Mouse (Mus musculus) hindbrain, postnatal 0 days (tissue): ENCODE data around the gene Gm45837. TPM values are rescaled to one million over a fixed set of nuclear protein-coding genes. Genes with fewer than 3 reads are reported as not detected.

Experiments used
- ATAC-seq: fragments of 200-750 bp; cut with Nextera tagmentation; 2 replicates; pipeline ENCODE4 v1.8.0; 2017; ENCODE audit warnings: mild to moderate bottlenecking, moderate TSS enrichment, moderate library complexity
- DNase-seq: peaks from one replicate; pipeline ENCODE4 v3.0.0-alpha.2; 2015; ENCODE audit warnings: low spot score
- H3K27ac ChIP-seq: fragments of 300-500 bp; sonication (generic); 2 replicates; pipeline ENCODE4 v1.5.1; 2014; ENCODE audit warnings: mild to moderate bottlenecking
- H3K27me3 ChIP-seq: fragments of 300-500 bp; sonication (generic); 2 replicates; pipeline ENCODE4 v1.6.1; 2014; ENCODE audit warnings: low read length, mixed read lengths; ENCODE audit not compliant: insufficient read depth
- H3K36me3 ChIP-seq: fragments of 300-500 bp; sonication (generic); 2 replicates; pipeline ENCODE4 v1.6.1; 2014; ENCODE audit warnings: low read length, mixed read lengths; ENCODE audit not compliant: insufficient read depth
- H3K4me1 ChIP-seq: fragments of 300-500 bp; sonication (generic); 2 replicates; pipeline ENCODE4 v1.6.1; 2014; ENCODE audit warnings: antibody characterized with exemption, low read length, mixed read lengths; ENCODE audit not compliant: insufficient read depth
- H3K4me2 ChIP-seq: fragments of 300-500 bp; sonication (generic); 2 replicates; pipeline ENCODE4 v1.6.1; 2014; ENCODE audit warnings: low read depth, mild to moderate bottlenecking, low read length, moderate library complexity, mixed read lengths
- H3K4me3 ChIP-seq: fragments of 300-500 bp; sonication (generic); 2 replicates; pipeline ENCODE4 v1.5.1; 2014; ENCODE audit warnings: low read length
- H3K9ac ChIP-seq: fragments of 300-500 bp; sonication (generic); replicated peaks from 2 replicates; pipeline ENCODE4 v1.6.1; 2014; ENCODE audit warnings: mild to moderate bottlenecking, low read length, moderate library complexity, mixed read lengths
- H3K9me3 ChIP-seq: fragments of 300-500 bp; sonication (generic); 2 replicates; pipeline ENCODE4 v1.6.1; 2016; ENCODE audit warnings: low read length, mixed read lengths
- CTCF ChIP-seq: IDR thresholded peaks from 2 replicates; pipeline ENCODE4 v1.5.1; 2016; ENCODE audit warnings: antibody characterized with exemption, control low read depth, low read depth
- WGBS: fragments of 180-500 bp; shearing (Covaris S2); extraction: QIAGEN DNeasy Blood & Tissue Kit; methylation state at CpG from one replicate; pipeline ENCODE4 v1.1.7; 2014; 5-methylcytosine and 5-hydroxymethylcytosine counted together
- polyA plus RNA-seq: library from polyadenylated mRNA; unstranded; fragments of >200 nt; fragmentation: Nextera tagmentation; extraction: Ambion mirVana; gene quantifications from 2 replicates; pipeline ENCODE4 v1.2.1, GENCODE M21; 2015
- total RNA-seq: library from RNA; depleted of rRNA; stranded (reverse); fragments of >200 nt; gene quantifications from 2 replicates; pipeline ENCODE4 v1.2.3, GENCODE M21; 2014

Gm45837 gene
- total and polyA plus RNA-seq, 2 experiments from 2014 or later, result not detected

DNA sequence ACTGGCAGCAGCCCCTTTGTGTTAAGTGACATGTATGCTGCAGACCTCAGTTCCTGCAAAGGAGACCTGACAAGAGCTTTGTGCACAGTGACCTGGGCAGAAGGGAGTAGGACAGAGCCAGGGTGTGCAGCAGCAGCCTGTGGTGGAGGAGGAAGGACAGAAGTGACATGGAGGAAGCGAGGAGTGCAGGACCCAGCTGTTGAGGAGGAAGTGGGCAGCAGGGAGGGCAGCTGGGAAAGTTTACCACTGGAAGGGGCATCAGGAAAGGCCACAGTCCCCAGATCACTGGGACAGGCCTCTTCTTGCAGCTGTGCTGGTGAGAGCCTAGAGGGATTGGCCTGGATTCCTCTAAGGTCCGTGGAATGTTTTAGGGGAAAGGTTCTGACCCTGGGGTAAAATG, 31.0 kb upstream of the Gm45837 start:
- no peak for TF ChIP-seq CTCF
- ATAC-seq, result no peak

GRCm38 (mm10) chr7:101381512-101381911, 29.2 kb upstream of the Gm45837 start:
- no peaks in the 10 kb centered on the region for H3K27me3 ChIP-seq
- no peaks in the 10 kb centered on the region for H3K36me3 ChIP-seq
- DNase-seq (no peak), ATAC-seq (no peak)
- no peaks in the 10 kb centered on the region for H3K4me1 ChIP-seq
- no peak overlapping the region for H3K4me2 ChIP-seq
- no peaks in the 10 kb centered on the region for H3K9me3 ChIP-seq
- no peak for TF ChIP-seq CTCF
- WGBS, result 72% methylated on average over 6 of the region's 6 CpGs
- no peak overlapping the region for H3K27ac ChIP-seq
- no peak overlapping the region for H3K9ac ChIP-seq
- H3K4me3 ChIP-seq, result no peak overlapping the region

More for the DNA sequence above, 31.0 kb upstream of the Gm45837 start:
- Histone ChIP-seq H3K36me3 (no peaks in the 10 kb centered on the region), H3K4me2 (no peak overlapping the region), H3K27ac (no peak overlapping the region), H3K27me3 (no peaks in the 10 kb centered on the region), H3K4me3 (no peak overlapping the region), H3K4me1 (no peaks in the 10 kb centered on the region), H3K9ac (no peak overlapping the region), H3K9me3 (no peaks in the 10 kb centered on the region)
- WGBS, result 69% methylated on average over 2 of the region's 2 CpGs
- no peak for DNase-seq

DNA sequence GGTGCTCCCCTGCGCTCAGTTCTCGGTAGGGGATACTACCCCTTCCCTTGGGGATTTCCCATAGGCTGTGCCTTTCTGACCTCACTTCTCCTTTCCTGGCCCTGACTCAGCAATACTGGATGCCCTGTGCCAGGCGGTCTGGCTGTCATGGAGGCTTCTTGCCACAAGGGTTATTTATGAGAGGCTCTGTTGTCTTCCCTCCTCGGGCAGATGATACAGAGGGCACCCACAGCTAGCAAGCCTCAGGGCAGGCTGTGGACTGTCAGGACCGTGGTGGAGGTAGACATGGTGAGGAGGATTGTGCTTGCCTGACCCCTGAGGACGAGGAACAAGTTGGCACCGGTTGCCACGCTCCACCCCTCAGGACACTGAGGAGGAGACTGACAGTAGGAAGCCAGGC, 28.3 kb upstream of the Gm45837 start:
- no peaks in the 10 kb centered on the region for H3K9me3 ChIP-seq
- DNase-seq (no peak), ATAC-seq (peak; percentile 45; the same call in 1 of the 2 replicates)
- no peaks in the 10 kb centered on the region for H3K27me3 ChIP-seq
- no peak overlapping the region for H3K4me2 ChIP-seq
- TF ChIP-seq CTCF, result no peak
- H3K36me3 ChIP-seq, result no peaks in the 10 kb centered on the region
- no peaks in the 10 kb centered on the region for H3K4me1 ChIP-seq
- no peak overlapping the region for H3K27ac ChIP-seq
- no peak overlapping the region for H3K4me3 ChIP-seq
- no peak overlapping the region for H3K9ac ChIP-seq
- WGBS, result 56% methylated on average over 8 of the region's 8 CpGs

DNA sequence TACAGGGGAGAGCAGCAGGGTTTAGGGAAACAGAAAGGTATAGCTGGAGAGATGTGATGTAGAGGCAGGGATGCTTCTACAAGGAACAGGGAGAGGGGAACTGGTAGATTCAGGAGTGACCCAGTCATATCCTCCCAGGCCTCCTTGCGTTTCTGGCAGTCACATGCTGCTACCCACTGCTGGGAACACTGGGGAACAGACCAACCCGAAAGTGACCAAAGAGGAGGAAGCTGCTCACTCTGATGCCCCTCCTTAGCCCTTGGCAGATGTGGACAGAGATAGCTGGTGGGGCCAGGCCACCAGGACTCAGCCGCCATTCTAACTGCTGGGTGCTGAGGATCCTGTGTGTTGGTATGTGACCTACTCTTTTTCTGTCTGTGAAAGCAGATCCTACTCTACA, 26.9 kb upstream of the Gm45837 start:
- Histone ChIP-seq H3K27me3 (no peaks in the 10 kb centered on the region), H3K4me2 (no peak overlapping the region), H3K9ac (no peak overlapping the region), H3K9me3 (no peaks in the 10 kb centered on the region), H3K4me1 (no peaks in the 10 kb centered on the region), H3K4me3 (no peak overlapping the region), H3K36me3 (no peaks in the 10 kb centered on the region), H3K27ac (no peak overlapping the region)
- no peak for TF ChIP-seq CTCF
- ATAC-seq (no peak), DNase-seq (no peak)
- 80% methylated on average over 3 of the region's 3 CpGs for WGBS

GRCm38 (mm10) chr7:101384931-101385330, 25.8 kb upstream of the Gm45837 start:
- ATAC-seq (no peak), DNase-seq (no peak)
- 64% methylated on average over 10 of the region's 10 CpGs for WGBS

DNA sequence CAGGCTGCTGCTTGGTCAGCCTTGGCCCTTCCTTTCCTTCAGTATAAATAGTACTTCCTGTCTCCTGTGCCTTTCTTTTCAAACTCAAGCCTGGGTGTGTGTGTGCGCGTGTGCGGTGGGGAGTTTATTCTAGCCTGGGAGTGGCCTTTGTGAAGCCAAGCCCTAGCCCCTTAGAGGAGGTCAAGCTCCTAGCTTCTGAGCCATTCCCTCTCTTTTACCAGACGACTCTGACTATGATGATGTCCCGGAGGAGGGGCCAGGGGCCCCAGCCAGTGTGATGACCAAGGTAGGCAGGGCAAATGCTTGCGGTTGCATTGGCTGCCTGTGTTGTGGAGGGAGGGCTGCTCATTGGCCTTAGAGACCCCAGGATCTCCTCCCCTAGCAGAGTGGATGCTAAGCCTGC, 25.4 kb upstream of the Gm45837 start:
- Histone ChIP-seq H3K4me3 (no peak overlapping the region), H3K27ac (no peak overlapping the region), H3K9me3 (no peaks in the 10 kb centered on the region), H3K4me1 (no peaks in the 10 kb centered on the region), H3K4me2 (no peak overlapping the region), H3K9ac (no peak overlapping the region), H3K36me3 (0 out of 2 replicates have a peak, but pooled peaks cover 4% of the 10 kb centered on the region), H3K27me3 (no peaks in the 10 kb centered on the region)
- ATAC-seq, result no peak
- 56% methylated on average over 6 of the region's 6 CpGs for WGBS
- TF ChIP-seq CTCF, result no peak
- no peak for DNase-seq

More at GRCm38 (mm10) chr7:101384931-101385330, 25.8 kb upstream of the Gm45837 start:
- H3K27ac ChIP-seq, result no peak overlapping the region
- H3K4me3 ChIP-seq, result no peak overlapping the region
- no peaks in the 10 kb centered on the region for H3K9me3 ChIP-seq
- no peak overlapping the region for H3K4me2 ChIP-seq
- no peak overlapping the region for H3K9ac ChIP-seq
- no peaks in the 10 kb centered on the region for H3K27me3 ChIP-seq
- no peak for TF ChIP-seq CTCF
- H3K4me1 ChIP-seq, result no peaks in the 10 kb centered on the region
- 0 out of 2 replicates have a peak, but pooled peaks cover under 1% of the 10 kb centered on the region for H3K36me3 ChIP-seq

DNA sequence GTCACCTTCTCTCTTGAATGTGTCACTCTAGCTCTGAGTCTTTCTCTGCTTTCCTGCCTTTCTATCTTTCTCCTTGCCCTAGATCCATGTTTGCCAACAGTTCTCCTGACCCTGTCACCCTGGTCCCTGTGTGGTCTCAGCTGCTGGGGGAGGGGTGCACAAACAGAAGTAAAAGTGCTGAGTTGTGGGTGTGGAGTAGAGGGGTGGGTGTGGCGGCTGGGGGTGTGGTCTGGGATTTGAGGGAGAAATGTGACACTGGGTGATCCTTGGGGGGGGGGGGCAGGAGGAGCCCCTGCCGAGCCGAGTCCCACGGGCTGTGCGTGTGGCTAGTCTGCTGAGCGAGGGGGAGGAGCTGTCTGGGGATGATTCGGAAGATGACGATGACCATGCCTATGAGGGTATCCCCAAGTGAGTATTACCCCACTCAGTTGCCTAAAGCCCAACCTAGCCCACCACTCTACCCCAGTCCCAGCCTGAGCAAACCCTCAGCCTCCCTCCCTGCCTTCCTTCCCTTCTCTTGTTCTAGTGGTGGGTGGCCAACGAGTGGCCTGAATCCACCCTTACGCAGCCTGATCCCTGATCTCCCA, 24.7 kb upstream of the Gm45837 start:
- H3K27ac ChIP-seq, result no peak overlapping the region
- no peak overlapping the region for H3K4me2 ChIP-seq
- DNase-seq (no peak), ATAC-seq (no peak)
- H3K4me3 ChIP-seq, result no peak overlapping the region
- no peaks in the 10 kb centered on the region for H3K9me3 ChIP-seq
- H3K9ac ChIP-seq, result no peak overlapping the region
- no peaks in the 10 kb centered on the region for H3K27me3 ChIP-seq
- TF ChIP-seq CTCF, result no peak
- WGBS, result 65% methylated on average over 6 of the region's 10 CpGs
- no peaks in the 10 kb centered on the region for H3K4me1 ChIP-seq
- 0 out of 2 replicates have a peak, but pooled peaks cover 4% of the 10 kb centered on the region for H3K36me3 ChIP-seq
